Mouse (Mus musculus) liver, embryonic 14.5 days (tissue): ENCODE measurements at regions not wholly inside any gene's neighbourhood (a gene's known extent, or its start where the extent isn't known, plus 50 kb on each side); places are given as distances from the start of the nearest gene placed in this dataset.

Experiments
- CTCF ChIP-seq: IDR thresholded peaks from 2 replicates; pipeline ENCODE4 v1.5.1; 2016; ENCODE audit warnings: antibody characterized with exemption, low read depth, control low read depth
- EP300 ChIP-seq: IDR thresholded peaks from 2 replicates; pipeline ENCODE4 v1.6.1; 2016; ENCODE audit warnings: antibody characterized with exemption, low read depth

DNA sequence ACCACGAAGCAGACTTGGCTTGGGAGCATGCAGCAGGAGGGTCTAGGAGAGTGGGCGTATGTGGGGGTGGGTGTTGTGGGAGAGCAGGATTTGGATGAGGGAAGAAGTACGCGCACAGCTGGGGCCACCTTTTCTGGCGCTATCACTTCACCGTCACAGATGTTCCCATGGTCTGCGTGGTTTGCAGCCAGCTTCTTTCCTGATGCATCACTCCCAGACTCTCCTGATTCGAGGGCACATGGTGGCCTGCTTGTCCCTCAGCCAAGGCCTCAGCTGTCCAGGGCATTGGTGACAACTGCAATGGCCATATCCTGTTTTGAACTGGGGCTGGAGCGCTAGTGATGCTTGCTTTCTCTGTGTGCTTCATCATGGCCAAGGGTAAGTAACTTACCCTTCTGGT is 266.9 kb upstream of the Id2 start:
- TF ChIP-seq CTCF (no peak), EP300 (no peak)
